Mouse (Mus musculus): ENCODE data around the gene Cdkn1a. TPM values are rescaled to one million over a fixed set of nuclear protein-coding genes. Genes with fewer than 3 reads are reported as not detected.

Gene Cdkn1a
- polyA plus RNA-seq, 1 experiment from 2014 or later: 144 TPM

GRCm38 (mm10) chr17:29084656-29085055 lies 6.1 kb upstream of the Cdkn1a start:
- H3K27me3 ChIP-seq (ENCODE audit: control insufficient read depth, insufficient read depth, low read length): peaks cover 4% of the 10 kb centered on the region; the same call in 1 of the 2 replicates
- no peak overlapping the region for H3K27ac ChIP-seq (ENCODE audit: low read length)
- no peak for ATAC-seq (ENCODE audit: insufficient read depth, low FRiP score)
- H3K4me2 ChIP-seq (ENCODE audit: low read depth, low read length): no peak overlapping the region
- no peak overlapping the region for H3K9ac ChIP-seq (ENCODE audit: low read length)
- no peak overlapping the region for H3K4me3 ChIP-seq (replicated peaks; ENCODE audit: low read length)
- no peaks in the 10 kb centered on the region for H3K36me3 ChIP-seq (ENCODE audit: control insufficient read depth, insufficient read depth, low read length)
- peaks cover 15% of the 10 kb centered on the region for H3K4me1 ChIP-seq (ENCODE audit: control insufficient read depth, insufficient read depth, low read length)
- 88% methylated on average over 7 of the region's 7 CpGs for WGBS
- H3K9me3 ChIP-seq (replicated peaks; ENCODE audit: control insufficient read depth, low read length): no peaks in the 10 kb centered on the region

- WGBS: 81% methylated on average over 10 of the region's 10 CpGs
- peaks cover 4% of the 10 kb centered on the region; the same call in 1 of the 2 replicates for H3K27me3 ChIP-seq (ENCODE audit: control insufficient read depth, insufficient read depth, low read length)
- no peaks in the 10 kb centered on the region for H3K9me3 ChIP-seq (replicated peaks; ENCODE audit: control insufficient read depth, low read length)
- no peak overlapping the region for H3K4me2 ChIP-seq (ENCODE audit: low read depth, low read length)
- no peak overlapping the region for H3K4me3 ChIP-seq (replicated peaks; ENCODE audit: low read length)
- no peaks in the 10 kb centered on the region for H3K36me3 ChIP-seq (ENCODE audit: control insufficient read depth, insufficient read depth, low read length)
- no peak overlapping the region for H3K27ac ChIP-seq (ENCODE audit: low read length)
- H3K9ac ChIP-seq (ENCODE audit: low read length): no peak overlapping the region
- ATAC-seq (ENCODE audit: insufficient read depth, low FRiP score): no peak
- peaks cover 15% of the 10 kb centered on the region for H3K4me1 ChIP-seq (ENCODE audit: control insufficient read depth, insufficient read depth, low read length)
Observed at GRCm38 (mm10) chr17:29085266-29085665, 5.5 kb upstream of the Cdkn1a start.

GRCm38 (mm10) chr17:29086916-29087315 lies 3.9 kb upstream of the Cdkn1a start:
- Histone ChIP-seq H3K9me3 (replicated peaks; ENCODE audit: control insufficient read depth, low read length) (no peaks in the 10 kb centered on the region), H3K36me3 (ENCODE audit: control insufficient read depth, insufficient read depth, low read length) (no peaks in the 10 kb centered on the region), H3K4me2 (ENCODE audit: low read depth, low read length) (no peak overlapping the region), H3K27me3 (ENCODE audit: control insufficient read depth, insufficient read depth, low read length) (peaks cover 4% of the 10 kb centered on the region; the same call in 1 of the 2 replicates), H3K27ac (ENCODE audit: low read length) (no peak overlapping the region), H3K4me3 (replicated peaks; ENCODE audit: low read length) (no peak overlapping the region), H3K4me1 (ENCODE audit: control insufficient read depth, insufficient read depth, low read length) (0 out of 2 replicates have a peak, but pooled peaks cover 7% of the 10 kb centered on the region), H3K9ac (ENCODE audit: low read length) (no peak overlapping the region)
- ATAC-seq (ENCODE audit: insufficient read depth, low FRiP score): no peak
- WGBS: 67% methylated on average over 4 of the region's 4 CpGs

GRCm38 (mm10) chr17:29091348-29091944 lies 670 bp downstream of the Cdkn1a start:
- Histone ChIP-seq H3K4me3 (replicated peaks; ENCODE audit: low read length) (no peak overlapping the region), H3K4me2 (ENCODE audit: low read depth, low read length) (no peak overlapping the region), H3K9me3 (replicated peaks; ENCODE audit: control insufficient read depth, low read length) (no peaks in the 10 kb centered on the region), H3K27me3 (ENCODE audit: control insufficient read depth, insufficient read depth, low read length) (no peaks in the 10 kb centered on the region), H3K36me3 (ENCODE audit: control insufficient read depth, insufficient read depth, low read length) (no peaks in the 10 kb centered on the region), H3K9ac (ENCODE audit: low read length) (no peak overlapping the region), H3K27ac (ENCODE audit: low read length) (no peak overlapping the region), H3K4me1 (ENCODE audit: control insufficient read depth, insufficient read depth, low read length) (peaks cover 17% of the 10 kb centered on the region; the same call in 1 of the 2 replicates)
- no peak for ATAC-seq (ENCODE audit: insufficient read depth, low FRiP score)
- 33% methylated on average over 6 of the region's 6 CpGs for WGBS

GRCm38 (mm10) chr17:29092497-29092896 lies 1.7 kb downstream of the Cdkn1a start:
- ATAC-seq (ENCODE audit: insufficient read depth, low FRiP score): no peak
- WGBS: 49% methylated on average over 5 of the region's 5 CpGs

GRCm38 (mm10) chr17:29093110-29093952 lies 2.6 kb downstream of the Cdkn1a start:
- H3K4me3 ChIP-seq (replicated peaks; ENCODE audit: low read length): peak overlapping the region; percentile 63
- H3K9me3 ChIP-seq (replicated peaks; ENCODE audit: control insufficient read depth, low read length): no peaks in the 10 kb centered on the region
- peak overlapping the region; percentile 80 for H3K9ac ChIP-seq (ENCODE audit: low read length)
- ATAC-seq (ENCODE audit: insufficient read depth, low FRiP score): peak; percentile 88
- peak overlapping the region; percentile 72 for H3K4me2 ChIP-seq (ENCODE audit: low read depth, low read length)
- H3K4me1 ChIP-seq (ENCODE audit: control insufficient read depth, insufficient read depth, low read length): peaks cover 17% of the 10 kb centered on the region; the same call in 1 of the 2 replicates
- no peaks in the 10 kb centered on the region for H3K27me3 ChIP-seq (ENCODE audit: control insufficient read depth, insufficient read depth, low read length)
- peak overlapping the region; percentile 83 for H3K27ac ChIP-seq (ENCODE audit: low read length)
- H3K36me3 ChIP-seq (ENCODE audit: control insufficient read depth, insufficient read depth, low read length): no peaks in the 10 kb centered on the region
- WGBS: 7% methylated on average over 36 of the region's 36 CpGs

More at GRCm38 (mm10) chr17:29092497-29092896, 1.7 kb downstream of the Cdkn1a start:
- no peak overlapping the region for H3K4me2 ChIP-seq (ENCODE audit: low read depth, low read length)
- peaks cover 17% of the 10 kb centered on the region; the same call in 1 of the 2 replicates for H3K4me1 ChIP-seq (ENCODE audit: control insufficient read depth, insufficient read depth, low read length)
- no peak overlapping the region for H3K9ac ChIP-seq (ENCODE audit: low read length)
- no peaks in the 10 kb centered on the region for H3K27me3 ChIP-seq (ENCODE audit: control insufficient read depth, insufficient read depth, low read length)
- H3K27ac ChIP-seq (ENCODE audit: low read length): no peak overlapping the region
- no peaks in the 10 kb centered on the region for H3K9me3 ChIP-seq (replicated peaks; ENCODE audit: control insufficient read depth, low read length)
- no peak overlapping the region for H3K4me3 ChIP-seq (replicated peaks; ENCODE audit: low read length)
- no peaks in the 10 kb centered on the region for H3K36me3 ChIP-seq (ENCODE audit: control insufficient read depth, insufficient read depth, low read length)

- peaks cover 17% of the 10 kb centered on the region; the same call in 1 of the 2 replicates for H3K4me1 ChIP-seq (ENCODE audit: control insufficient read depth, insufficient read depth, low read length)
Observed at GRCm38 (mm10) chr17:29093961-29094309, 3.2 kb downstream of the Cdkn1a start.

GRCm38 (mm10) chr17:29094310-29095181 lies 3.8 kb downstream of the Cdkn1a start:
- Histone ChIP-seq H3K9me3 (replicated peaks; ENCODE audit: control insufficient read depth, low read length) (no peaks in the 10 kb centered on the region), H3K27ac (ENCODE audit: low read length) (peak overlapping the region; percentile 83), H3K9ac (ENCODE audit: low read length) (peak overlapping the region; percentile 80), H3K4me3 (replicated peaks; ENCODE audit: low read length) (peak overlapping the region; percentile 63), H3K27me3 (ENCODE audit: control insufficient read depth, insufficient read depth, low read length) (no peaks in the 10 kb centered on the region), H3K4me1 (ENCODE audit: control insufficient read depth, insufficient read depth, low read length) (peaks cover 17% of the 10 kb centered on the region; the same call in 1 of the 2 replicates), H3K4me2 (ENCODE audit: low read depth, low read length) (peak overlapping the region; percentile 72), H3K36me3 (ENCODE audit: control insufficient read depth, insufficient read depth, low read length) (peaks cover 5% of the 10 kb centered on the region; the same call in 1 of the 2 replicates)
- ATAC-seq (ENCODE audit: insufficient read depth, low FRiP score): peak; percentile 38; the same call in 1 of the 2 replicates
- WGBS: under 1% methylated on average over 71 of the region's 71 CpGs

More at GRCm38 (mm10) chr17:29093961-29094309, 3.2 kb downstream of the Cdkn1a start:
- H3K9ac ChIP-seq (ENCODE audit: low read length): peak overlapping the region; percentile 80
- no peaks in the 10 kb centered on the region for H3K9me3 ChIP-seq (replicated peaks; ENCODE audit: control insufficient read depth, low read length)
- H3K27me3 ChIP-seq (ENCODE audit: control insufficient read depth, insufficient read depth, low read length): no peaks in the 10 kb centered on the region
- no peak for ATAC-seq (ENCODE audit: insufficient read depth, low FRiP score)
- peak overlapping the region; percentile 63 for H3K4me3 ChIP-seq (replicated peaks; ENCODE audit: low read length)
- peak overlapping the region; percentile 72 for H3K4me2 ChIP-seq (ENCODE audit: low read depth, low read length)
- H3K36me3 ChIP-seq (ENCODE audit: control insufficient read depth, insufficient read depth, low read length): peaks cover 5% of the 10 kb centered on the region; the same call in 1 of the 2 replicates
- H3K27ac ChIP-seq (ENCODE audit: low read length): peak overlapping the region; percentile 83
- WGBS: under 1% methylated on average over 24 of the region's 24 CpGs

Measured in stomach, embryonic 16.5 days (tissue).